Mouse (Mus musculus) liver, postnatal 0 days (tissue): Measurements from ENCODE around the gene Nectin3.

ENCODE experiments used
- CTCF ChIP-seq: sonication (generic); IDR thresholded peaks from 2 replicates; pipeline ENCODE4 v1.5.1; 2016; ENCODE audit warnings: antibody characterized with exemption, low read depth
- EP300 ChIP-seq: IDR thresholded peaks from 2 replicates; pipeline ENCODE4 v1.6.1; 2016; ENCODE audit warnings: antibody characterized with exemption, low read depth, mild to moderate bottlenecking

GRCm38 (mm10) chr16:46507944-46508333, 9.6 kb upstream of the Nectin3 start:
- TF ChIP-seq CTCF (no peak), EP300 (no peak)
